Mouse (Mus musculus) heart, embryonic 11.5 days (tissue): ENCODE data around the gene Zfp229. TPM values are rescaled to one million over a fixed set of nuclear protein-coding genes. Genes with fewer than 3 reads are reported as not detected.
"Not testable (repeated sequence)": the region's sequence is repeated elsewhere in the genome, so short reads cannot be mapped to it uniquely, and the experiment has no call there.

ENCODE experiments used
- ATAC-seq: fragments of 200-750 bp; cut with Nextera tagmentation; replicated peaks from 2 replicates; pipeline ENCODE4 v1.8.0; 2017; ENCODE audit warnings: moderate library complexity; ENCODE audit not compliant: insufficient number of reproducible peaks, low FRiP score, low TSS enrichment
- H3K27ac ChIP-seq: fragments of 300-500 bp; sonication (generic); 2 replicates; pipeline ENCODE4 v1.5.1; 2014; ENCODE audit warnings: mild to moderate bottlenecking, low read depth, low read length
- H3K27me3 ChIP-seq: fragments of 300-500 bp; sonication (generic); 2 replicates; pipeline ENCODE4 v1.6.1; 2014; ENCODE audit warnings: mild to moderate bottlenecking, low read length, mixed read lengths; ENCODE audit not compliant: control insufficient read depth, insufficient read depth
- H3K36me3 ChIP-seq: fragments of 300-500 bp; sonication (generic); 2 replicates; pipeline ENCODE4 v1.6.1; 2014; ENCODE audit warnings: mild to moderate bottlenecking, low read length, moderate library complexity, mixed read lengths; ENCODE audit not compliant: control insufficient read depth, insufficient read depth
- H3K4me1 ChIP-seq: fragments of 300-500 bp; sonication (generic); 2 replicates; pipeline ENCODE4 v1.6.1; 2014; ENCODE audit warnings: low read length; ENCODE audit not compliant: control insufficient read depth, insufficient read depth
- H3K4me2 ChIP-seq: fragments of 300-500 bp; sonication (generic); 2 replicates; pipeline ENCODE4 v1.6.1; 2014; ENCODE audit warnings: mild to moderate bottlenecking, moderate library complexity
- H3K4me3 ChIP-seq: fragments of 300-500 bp; sonication (generic); 2 replicates; pipeline ENCODE4 v1.5.1; 2014; ENCODE audit warnings: low read depth, low read length
- H3K9ac ChIP-seq: fragments of 300-500 bp; sonication (generic); 2 replicates; pipeline ENCODE4 v1.6.1; 2014; ENCODE audit warnings: mild to moderate bottlenecking, low read depth, low read length, moderate library complexity
- H3K9me3 ChIP-seq: fragments of 300-500 bp; sonication (generic); replicated peaks from 2 replicates; pipeline ENCODE4 v1.6.1; 2016; ENCODE audit warnings: low read length; ENCODE audit not compliant: control insufficient read depth
- WGBS: fragments of 180-500 bp; shearing (Covaris S2); extraction: QIAGEN DNeasy Blood & Tissue Kit; methylation state at CpG from one replicate; pipeline ENCODE4 v1.1.7; 2014; ENCODE audit not compliant: insufficient replicate concordance; 5-methylcytosine and 5-hydroxymethylcytosine counted together
- polyA plus RNA-seq: library from polyadenylated mRNA; unstranded; fragments of >200 nt; fragmentation: Nextera tagmentation; extraction: Ambion mirVana; gene quantifications from 2 replicates; pipeline ENCODE4 v1.2.1, GENCODE M21; 2014

The Zfp229 gene
- polyA plus RNA-seq, 1 experiment from 2014 or later: 5.5 TPM

- 80% methylated on average over 4 of the region's 4 CpGs for WGBS
- no peak for ATAC-seq
- Histone ChIP-seq H3K4me2 (peak overlapping the region; percentile 69), H3K4me3 (peak overlapping the region; percentile 58), H3K9ac (peak overlapping the region; percentile 89), H3K4me1 (peaks cover 4% of the 10 kb centered on the region), H3K27ac (peak overlapping the region; percentile 80), H3K9me3 (no peaks in the 10 kb centered on the region), H3K36me3 (no peaks in the 10 kb centered on the region), H3K27me3 (no peaks in the 10 kb centered on the region)
Measured at GRCm38 (mm10) chr17:21733049-21733448, 2.5 kb downstream of the Zfp229 start.

GRCm38 (mm10) chr17:21733529-21734031 lies 3.0 kb downstream of the Zfp229 start:
- peak overlapping the region; percentile 80 for H3K27ac ChIP-seq
- peak overlapping the region; percentile 69 for H3K4me2 ChIP-seq
- peak; percentile 94 for ATAC-seq
- peaks cover 4% of the 10 kb centered on the region for H3K4me1 ChIP-seq
- H3K27me3 ChIP-seq: no peaks in the 10 kb centered on the region
- peak overlapping the region; percentile 58 for H3K4me3 ChIP-seq
- no peaks in the 10 kb centered on the region for H3K9me3 ChIP-seq
- no peaks in the 10 kb centered on the region for H3K36me3 ChIP-seq
- peak overlapping the region; percentile 89 for H3K9ac ChIP-seq
- under 1% methylated on average over 27 of the region's 27 CpGs for WGBS

- 74% methylated on average over 2 of the region's 2 CpGs for WGBS
- Histone ChIP-seq H3K9me3 (no peaks in the 10 kb centered on the region), H3K4me1 (no peaks in the 10 kb centered on the region), H3K27me3 (peaks cover 4% of the 10 kb centered on the region; the same call in 1 of the 2 replicates), H3K4me2 (no peak overlapping the region), H3K36me3 (no peaks in the 10 kb centered on the region), H3K9ac (no peak overlapping the region), H3K27ac (no peak overlapping the region), H3K4me3 (no peak overlapping the region)
- no peak for ATAC-seq
Measured at GRCm38 (mm10) chr17:21752791-21753190, 22.2 kb downstream of the Zfp229 start.

- Histone ChIP-seq H3K9ac (peak overlapping the region; percentile 60; the same call in 1 of the 2 replicates), H3K9me3 (no peaks in the 10 kb centered on the region), H3K4me2 (peak overlapping the region; percentile 65), H3K27me3 (peaks cover 4% of the 10 kb centered on the region; the same call in 1 of the 2 replicates), H3K36me3 (no peaks in the 10 kb centered on the region), H3K27ac (no peak overlapping the region), H3K4me3 (peak overlapping the region; percentile 42), H3K4me1 (no peaks in the 10 kb centered on the region)
- ATAC-seq: no peak
- 13% methylated on average over 20 of the region's 20 CpGs for WGBS
Measured at GRCm38 (mm10) chr17:21753342-21754208, 23.0 kb downstream of the Zfp229 start.

- H3K27me3 ChIP-seq: no peaks in the 10 kb centered on the region
- H3K36me3 ChIP-seq: no peaks in the 10 kb centered on the region
- no peak overlapping the region for H3K9ac ChIP-seq
- H3K4me1 ChIP-seq: no peaks in the 10 kb centered on the region
- ATAC-seq: no peak
- 77% methylated on average over 2 of the region's 2 CpGs for WGBS
- no peak overlapping the region for H3K4me2 ChIP-seq
- H3K27ac ChIP-seq: no peak overlapping the region
- H3K4me3 ChIP-seq: no peak overlapping the region
- H3K9me3 ChIP-seq: no peaks in the 10 kb centered on the region
Measured at GRCm38 (mm10) chr17:21770336-21770735, 39.7 kb downstream of the Zfp229 start.

GRCm38 (mm10) chr17:21792256-21792655 lies 61.7 kb downstream of the Zfp229 start:
- H3K9me3 ChIP-seq: no peaks in the 10 kb centered on the region
- WGBS: 63% methylated on average over 4 of the region's 4 CpGs
- no peak overlapping the region for H3K27ac ChIP-seq
- H3K4me3 ChIP-seq: no peak overlapping the region
- H3K4me1 ChIP-seq: no peaks in the 10 kb centered on the region
- no peak overlapping the region for H3K4me2 ChIP-seq
- no peak for ATAC-seq
- H3K27me3 ChIP-seq: no peaks in the 10 kb centered on the region
- no peaks in the 10 kb centered on the region for H3K36me3 ChIP-seq
- no peak overlapping the region for H3K9ac ChIP-seq

GRCm38 (mm10) chr17:21801373-21801772 lies 70.8 kb downstream of the Zfp229 start:
- H3K4me1 ChIP-seq, H3K27me3 ChIP-seq, H3K4me2 ChIP-seq, H3K4me3 ChIP-seq, H3K36me3 ChIP-seq, H3K9me3 ChIP-seq, ATAC-seq, H3K9ac ChIP-seq, H3K27ac ChIP-seq: not testable (repeated sequence)
- WGBS: 41% methylated on average over 19 of the region's 19 CpGs
